Mouse (Mus musculus): Measurements from ENCODE around the gene Sdhc. TPM values are rescaled to one million over a fixed set of nuclear protein-coding genes. Genes with fewer than 3 reads are reported as not detected.
A peak's percentile ranks its signal among the peaks of the same experiment; 100 is the strongest.
"Not testable (repeated sequence)": the region's sequence is repeated elsewhere in the genome, so short reads cannot be mapped to it uniquely, and the experiment has no call there.

Gene Sdhc
- polyA plus RNA-seq, 1 experiment, result 272 TPM

- DNase-seq (ENCODE audit: low read depth), result no peak
- no peak for TF ChIP-seq POLR2A (IDR thresholded peaks at IDR 0.05; ENCODE audit: borderline replicate concordance, extremely low read depth, insufficient read depth, insufficient read length, poor library complexity, severe bottlenecking)
- TF ChIP-seq CTCF (IDR thresholded peaks at IDR 0.05; ENCODE audit: borderline replicate concordance, extremely low read depth, insufficient read depth, insufficient read length), result no peak
Measured at GRCm38 (mm10) chr1:171097136-171097535, 53.3 kb downstream of the Sdhc start.

- peak; percentile 20 for DNase-seq (ENCODE audit: low read depth)
- TF ChIP-seq POLR2A (IDR thresholded peaks at IDR 0.05; ENCODE audit: borderline replicate concordance, extremely low read depth, insufficient read depth, insufficient read length, poor library complexity, severe bottlenecking) (no peak), CTCF (IDR thresholded peaks at IDR 0.05; ENCODE audit: borderline replicate concordance, extremely low read depth, insufficient read depth, insufficient read length) (no peak)
Measured at GRCm38 (mm10) chr1:171096110-171096964, 54.1 kb downstream of the Sdhc start.

GRCm38 (mm10) chr1:171094424-171094823 is 56.0 kb downstream of the Sdhc start:
- no peak for TF ChIP-seq CTCF (IDR thresholded peaks at IDR 0.05; ENCODE audit: borderline replicate concordance, extremely low read depth, insufficient read depth, insufficient read length)
- no peak for TF ChIP-seq POLR2A (IDR thresholded peaks at IDR 0.05; ENCODE audit: borderline replicate concordance, extremely low read depth, insufficient read depth, insufficient read length, poor library complexity, severe bottlenecking)
- DNase-seq (ENCODE audit: low read depth), result no peak

DNA sequence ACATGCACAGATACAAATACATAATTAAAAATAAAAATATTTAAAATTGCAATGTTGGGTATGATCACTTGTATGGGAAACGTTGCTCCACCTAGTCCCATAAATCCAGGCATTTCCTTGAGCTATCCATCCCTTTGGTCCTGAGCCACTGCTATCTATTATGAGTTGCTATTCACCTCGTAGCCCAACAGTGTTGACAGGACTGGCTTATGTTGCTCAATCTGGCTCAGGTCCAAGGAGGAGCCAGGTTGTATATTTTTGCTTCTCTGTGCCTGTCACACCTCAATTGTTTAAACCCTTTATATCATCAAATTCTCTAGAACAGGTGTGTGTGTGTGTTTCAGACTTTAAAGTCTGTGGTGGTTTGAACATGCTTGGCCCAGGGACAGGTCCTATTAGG is 59.6 kb downstream of the Sdhc start:
- no peak for DNase-seq (ENCODE audit: low read depth)
- TF ChIP-seq POLR2A (IDR thresholded peaks at IDR 0.05; ENCODE audit: borderline replicate concordance, extremely low read depth, insufficient read depth, insufficient read length, poor library complexity, severe bottlenecking) (no peak), CTCF (IDR thresholded peaks at IDR 0.05; ENCODE audit: borderline replicate concordance, extremely low read depth, insufficient read depth, insufficient read length) (no peak)

DNA sequence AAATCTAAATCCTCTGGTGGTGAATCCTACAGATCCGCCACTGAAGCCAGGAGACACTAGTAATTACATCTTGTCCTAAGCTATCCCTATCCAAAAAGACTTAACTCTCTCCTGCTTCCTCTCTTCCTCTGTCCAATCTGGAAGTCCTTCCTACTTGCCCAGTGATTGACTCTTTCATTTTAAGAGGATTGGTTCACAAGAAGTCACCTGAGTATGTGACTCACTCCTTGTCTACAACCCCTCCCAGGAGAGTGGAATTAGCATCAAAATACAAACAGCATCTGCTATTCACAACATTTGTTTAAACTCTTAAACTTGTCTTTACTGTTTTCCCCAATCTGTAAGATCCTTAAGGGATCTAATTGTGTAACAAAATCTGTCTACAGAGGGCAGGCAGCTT is 60.5 kb downstream of the Sdhc start:
- TF ChIP-seq CTCF (IDR thresholded peaks at IDR 0.05; ENCODE audit: borderline replicate concordance, extremely low read depth, insufficient read depth, insufficient read length) (no peak), POLR2A (IDR thresholded peaks at IDR 0.05; ENCODE audit: borderline replicate concordance, extremely low read depth, insufficient read depth, insufficient read length, poor library complexity, severe bottlenecking) (no peak)
- DNase-seq (ENCODE audit: low read depth), result no peak

- peak; percentile 47 for DNase-seq (ENCODE audit: low read depth)
Measured at GRCm38 (mm10) chr1:171088237-171088869, 62.0 kb downstream of the Sdhc start.

- DNase-seq (ENCODE audit: low read depth), result peak; percentile 49
Measured at GRCm38 (mm10) chr1:171085718-171086117, 64.7 kb downstream of the Sdhc start.

GRCm38 (mm10) chr1:171081512-171082231 is 68.7 kb downstream of the Sdhc start:
- not testable (repeated sequence) for DNase-seq (ENCODE audit: low read depth)

More at GRCm38 (mm10) chr1:171085718-171086117, 64.7 kb downstream of the Sdhc start:
- TF ChIP-seq CTCF (IDR thresholded peaks at IDR 0.05; ENCODE audit: borderline replicate concordance, extremely low read depth, insufficient read depth, insufficient read length) (no peak), POLR2A (IDR thresholded peaks at IDR 0.05; ENCODE audit: borderline replicate concordance, extremely low read depth, insufficient read depth, insufficient read length, poor library complexity, severe bottlenecking) (no peak)

DNA sequence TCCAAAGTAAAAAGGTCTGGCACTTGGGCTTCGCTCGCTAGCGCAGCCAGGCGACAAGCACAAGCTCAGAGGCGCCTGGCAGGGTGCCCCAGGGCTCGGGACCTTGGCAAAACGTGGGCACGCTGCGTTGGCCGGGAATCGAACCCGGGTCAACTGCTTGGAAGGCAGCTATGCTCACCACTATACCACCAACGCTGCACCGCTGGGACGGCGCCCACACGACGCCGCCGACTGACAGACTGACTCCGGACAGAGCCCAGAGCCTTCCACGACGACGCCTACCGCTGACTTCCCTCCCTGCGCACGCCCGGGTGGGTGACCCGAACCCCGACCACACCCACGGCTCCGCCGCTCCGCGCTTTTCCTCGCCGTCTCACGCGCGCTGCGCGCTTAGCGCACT is 70.6 kb downstream of the Sdhc start:
- not testable (repeated sequence) for DNase-seq (ENCODE audit: low read depth)

DNA sequence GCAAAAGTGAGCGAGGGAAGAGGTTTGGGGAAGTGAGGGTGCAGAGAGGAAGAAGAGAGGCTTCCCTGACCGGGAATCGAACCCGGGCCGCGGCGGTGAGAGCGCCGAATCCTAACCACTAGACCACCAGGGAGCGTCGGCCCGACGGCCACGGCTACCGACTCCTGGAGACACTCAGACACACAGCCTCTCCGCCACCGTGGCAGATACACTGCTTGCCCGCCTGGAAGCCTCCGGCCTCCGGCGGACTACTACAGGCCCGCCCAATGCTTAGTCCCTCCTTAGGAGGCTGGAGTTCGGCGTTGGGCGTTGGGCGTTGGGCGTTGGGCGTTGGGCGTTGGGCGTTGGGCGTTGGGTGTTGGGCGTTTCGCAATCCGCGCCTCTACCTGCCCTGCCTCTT is 71.1 kb downstream of the Sdhc start:
- not testable (repeated sequence) for DNase-seq (ENCODE audit: low read depth)

DNA sequence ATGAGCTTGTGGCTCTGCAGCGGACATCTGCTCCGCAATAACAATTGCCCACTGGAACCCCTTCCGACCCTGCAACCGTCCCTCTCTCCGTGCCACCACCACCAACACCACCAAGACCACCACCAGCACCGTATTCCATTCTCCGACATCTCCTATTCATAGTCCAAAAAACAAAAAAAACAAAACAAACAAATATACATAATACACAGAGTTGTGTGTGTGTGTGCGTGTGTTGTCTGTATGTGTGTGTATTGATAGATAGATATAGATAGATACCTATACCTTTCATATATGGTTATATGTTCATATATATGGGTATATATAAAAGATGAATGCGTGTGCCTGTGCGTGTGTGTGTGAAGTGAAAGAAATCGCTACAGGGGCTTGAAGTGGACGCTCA is 72.0 kb downstream of the Sdhc start:
- not testable (repeated sequence) for DNase-seq (ENCODE audit: low read depth)

DNA sequence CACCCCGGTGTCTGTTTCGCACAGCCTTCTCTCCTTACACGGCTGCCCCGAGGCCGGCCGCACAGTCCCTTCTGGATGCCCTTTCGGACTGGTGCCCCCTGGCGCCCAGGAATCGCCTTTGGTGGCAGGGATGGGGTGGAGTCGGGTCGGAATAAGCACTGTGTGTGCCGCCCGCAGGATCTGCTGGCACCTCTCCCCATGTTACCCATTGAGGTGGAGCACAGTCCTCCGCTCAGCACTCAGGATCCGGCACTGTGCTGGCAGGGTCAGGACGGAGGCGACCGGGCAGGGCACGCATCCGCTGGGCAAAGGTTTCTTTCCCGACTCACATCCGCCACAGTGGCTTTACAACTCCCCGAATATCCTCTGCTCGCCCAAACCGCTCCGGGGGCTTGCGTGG is 72.4 kb downstream of the Sdhc start:
- DNase-seq (ENCODE audit: low read depth), result not testable (repeated sequence)

- not testable (repeated sequence) for DNase-seq (ENCODE audit: low read depth)
Measured at GRCm38 (mm10) chr1:171077192-171077591, 73.2 kb downstream of the Sdhc start.

Other genes starting within 250 kb of the Sdhc start
- gene Fcrlb, start 237.7 kb downstream of the Sdhc start, polyA plus RNA-seq (2012; rRNA removed), result 0.37 and 0.44 TPM in 2 replicates
- not detected in 2 replicates for gene Fcrla, start 223.0 kb downstream of the Sdhc start, polyA plus RNA-seq (2012; rRNA removed)
- gene Fcgr2b, start 174.1 kb downstream of the Sdhc start, polyA plus RNA-seq (2012; rRNA removed), result 0.86 and 1.4 TPM in 2 replicates
- 0.34 and 0.38 TPM in 2 replicates for gene Fcgr4, start 131.7 kb downstream of the Sdhc start, polyA plus RNA-seq (2012; rRNA removed)
- gene Fcgr3, start 85.7 kb downstream of the Sdhc start, polyA plus RNA-seq (2012; rRNA removed), result 4.9 and 7.4 TPM in 2 replicates
- 9.8 and 16.7 TPM in 2 replicates for gene Cfap126, start 36.7 kb downstream of the Sdhc start, polyA plus RNA-seq (2012; rRNA removed)
- gene Mpz, start 108 bp upstream of the Sdhc start, polyA plus RNA-seq (2012; rRNA removed), result 1.1 and 5.1 TPM in 2 replicates
- gene Pcp4l1, start 45.7 kb upstream of the Sdhc start, polyA plus RNA-seq (2012; rRNA removed), result 10.0 and 22.6 TPM in 2 replicates
- 0.03 and 0.09 TPM in 2 replicates for gene Nr1i3, start 63.4 kb upstream of the Sdhc start, polyA plus RNA-seq (2012; rRNA removed)
- 35.8 and 38.1 TPM in 2 replicates for gene Tomm40l, start 71.9 kb upstream of the Sdhc start, polyA plus RNA-seq (2012; rRNA removed)
- 2.7 and 3.7 TPM in 2 replicates for gene Apoa2, start 74.5 kb upstream of the Sdhc start, polyA plus RNA-seq (2012; rRNA removed)
- 16.5 and 18.2 TPM in 2 replicates for gene Fcer1g, start 83.8 kb upstream of the Sdhc start, polyA plus RNA-seq (2012; rRNA removed)
- 4.1 and 4.6 TPM in 2 replicates for gene Adamts4, start 99.8 kb upstream of the Sdhc start, polyA plus RNA-seq (2012; rRNA removed)
- 130 and 153 TPM in 2 replicates for gene Ndufs2, start 100.8 kb upstream of the Sdhc start, polyA plus RNA-seq (2012; rRNA removed)
- 101 and 122 TPM in 2 replicates for gene B4galt3, start 119.7 kb upstream of the Sdhc start, polyA plus RNA-seq (2012; rRNA removed)
- 70.7 and 111 TPM in 2 replicates for gene Ppox, start 130.6 kb upstream of the Sdhc start, polyA plus RNA-seq (2012; rRNA removed)
- gene Usp21, start 137.4 kb upstream of the Sdhc start, polyA plus RNA-seq (2012; rRNA removed), result 110 and 136 TPM in 2 replicates
- gene Ufc1, start 144.4 kb upstream of the Sdhc start, polyA plus RNA-seq (2012; rRNA removed), result 52.7 and 63.1 TPM in 2 replicates
- 62.1 and 63.5 TPM in 2 replicates for gene Dedd, start 178.5 kb upstream of the Sdhc start, polyA plus RNA-seq (2012; rRNA removed)
- 57.0 and 73.1 TPM in 2 replicates for gene Nit1, start 195.0 kb upstream of the Sdhc start, polyA plus RNA-seq (2012; rRNA removed)
- gene Pfdn2, start 195.1 kb upstream of the Sdhc start, polyA plus RNA-seq (2012; rRNA removed), result 45.5 and 90.3 TPM in 2 replicates
- gene Klhdc9, start 210.2 kb upstream of the Sdhc start, polyA plus RNA-seq (2012; rRNA removed), result 3.1 and 3.7 TPM in 2 replicates
- gene Nectin4, start 219.5 kb upstream of the Sdhc start, polyA plus RNA-seq (2012; rRNA removed), result 1.9 and 2.8 TPM in 2 replicates
- gene Arhgap30, start 238.4 kb upstream of the Sdhc start, polyA plus RNA-seq (2012; rRNA removed), result 0.47 and 0.52 TPM in 2 replicates

Measured in brain, embryonic 14.5 days (tissue).